Mouse (Mus musculus) layer of hippocampus, adult 8-10 months (tissue): ENCODE results near the gene Gnat3. TPM values are rescaled to one million over a fixed set of nuclear protein-coding genes. Genes with fewer than 3 reads are reported as not detected.
"Not testable (repeated sequence)": the region's sequence is repeated elsewhere in the genome, so short reads cannot be mapped to it uniquely, and the experiment has no call there.

Experiments used
- DNase-seq, 2 experiments: peaks; one replicate each; pipeline ENCODE4 v3.0.0; 2022; ENCODE audit warnings: low spot score in 2 of 2
- total RNA-seq, 4 experiments: library from RNA; stranded (reverse); gene quantifications; 2 replicates each; pipeline ENCODE4 v1.2.4; 2022

Gene Gnat3
- not detected for total RNA-seq

DNA sequence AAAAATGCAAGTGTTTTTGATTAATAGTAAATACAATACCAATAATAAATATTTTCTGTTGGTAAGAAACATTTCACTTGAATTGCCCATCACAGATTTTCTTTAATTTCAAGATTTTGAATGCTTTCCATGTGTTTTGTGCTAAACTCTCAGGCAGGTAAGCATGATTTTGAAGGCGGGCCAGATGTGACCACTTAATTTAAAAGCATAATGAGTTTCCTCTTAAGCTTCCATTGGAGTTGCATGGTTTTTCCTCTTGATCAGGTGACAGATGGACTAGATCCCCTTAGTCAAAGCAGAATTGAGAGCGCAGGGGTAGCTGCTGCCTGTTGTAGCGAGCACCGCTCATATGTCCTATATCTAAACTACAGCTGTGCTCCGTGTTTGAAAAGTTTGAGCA lies at the start of gene Gnat3:
Gene Gnat3 (plus strand): TSS at position 301 of the 400 bp plus-strand sequence.
- DNase-seq = no peak

DNA sequence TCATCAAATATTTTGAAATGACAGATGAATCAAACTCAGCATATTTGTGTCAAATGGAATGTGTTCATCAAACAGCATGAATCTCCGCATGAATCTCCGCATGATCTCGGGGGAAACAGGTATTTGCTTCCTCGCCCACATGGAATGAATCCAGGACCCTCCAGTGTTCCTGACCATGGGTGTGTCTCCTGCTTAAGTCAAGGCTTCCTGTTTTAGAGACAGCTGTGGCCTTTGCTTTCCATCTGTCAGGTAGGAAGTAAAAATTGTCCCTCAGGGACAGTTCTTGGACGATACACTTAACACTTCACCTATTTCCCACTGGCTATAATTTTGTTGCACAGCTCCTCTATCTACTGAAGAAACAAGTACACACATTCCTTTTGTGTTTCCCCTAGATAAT lies 43.4 kb upstream of the Gnat3 start:
- DNase-seq = no peak

DNA sequence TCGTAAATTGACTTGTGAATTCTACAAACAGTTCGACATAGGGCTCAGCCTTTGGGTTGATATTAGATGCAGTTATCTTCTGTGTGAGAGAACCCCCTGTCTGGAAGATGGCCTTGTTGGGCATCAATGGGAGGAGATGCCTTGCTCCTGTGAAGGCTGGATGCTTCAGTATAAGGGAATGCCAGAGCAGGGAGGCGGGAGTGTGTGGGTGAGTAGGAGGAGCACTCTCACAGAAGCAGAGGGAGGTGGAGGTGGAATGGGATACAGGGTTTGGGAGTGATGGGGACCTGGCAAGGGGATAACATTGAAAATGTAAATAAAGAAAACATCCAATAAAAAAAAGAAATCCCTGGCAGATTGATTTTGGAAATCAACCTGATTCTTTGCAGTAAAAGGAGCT lies 38.7 kb upstream of the Gnat3 start:
- no peak for DNase-seq

DNA sequence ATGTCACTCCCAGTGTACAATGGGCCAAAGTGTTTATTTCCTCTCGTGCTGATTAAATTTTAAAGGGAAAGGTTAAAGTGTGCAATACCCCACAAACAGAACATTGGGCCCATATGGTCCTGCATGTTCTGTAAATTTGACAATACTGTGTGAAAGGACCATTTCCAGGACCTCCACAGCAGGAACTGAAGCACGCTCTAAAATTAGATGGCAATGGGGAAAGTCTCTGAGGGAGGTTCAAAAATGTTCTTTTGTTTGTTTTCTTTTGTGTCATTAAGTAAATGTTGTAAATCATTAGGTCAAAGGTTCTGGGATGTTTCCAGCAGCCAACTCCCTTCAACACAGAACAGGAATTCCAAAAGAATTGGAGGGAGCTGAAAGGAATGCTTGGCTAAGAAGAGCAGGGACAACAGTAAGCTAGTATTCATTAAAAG lies 38.2 kb upstream of the Gnat3 start:
- DNase-seq = no peak

DNA sequence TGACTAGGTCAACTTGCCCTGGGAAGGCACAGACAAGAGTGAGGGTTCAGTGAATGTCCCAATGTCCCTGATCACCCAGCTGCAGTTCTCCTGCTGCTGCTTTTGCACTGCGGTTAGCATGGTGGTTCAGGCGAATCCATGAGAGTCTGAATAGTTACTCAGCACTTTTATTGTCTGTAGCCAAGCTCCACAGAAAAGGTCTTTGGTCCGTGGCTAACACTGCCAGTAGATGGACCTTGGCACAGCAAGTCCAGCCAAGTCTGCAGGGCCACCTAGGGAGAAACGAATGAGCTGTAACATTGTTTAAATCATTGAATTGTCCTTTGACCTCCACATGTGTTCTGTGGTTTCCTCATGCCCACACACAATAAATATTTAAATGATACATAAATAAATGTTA lies 33.9 kb upstream of the Gnat3 start:
- no peak for DNase-seq

DNA sequence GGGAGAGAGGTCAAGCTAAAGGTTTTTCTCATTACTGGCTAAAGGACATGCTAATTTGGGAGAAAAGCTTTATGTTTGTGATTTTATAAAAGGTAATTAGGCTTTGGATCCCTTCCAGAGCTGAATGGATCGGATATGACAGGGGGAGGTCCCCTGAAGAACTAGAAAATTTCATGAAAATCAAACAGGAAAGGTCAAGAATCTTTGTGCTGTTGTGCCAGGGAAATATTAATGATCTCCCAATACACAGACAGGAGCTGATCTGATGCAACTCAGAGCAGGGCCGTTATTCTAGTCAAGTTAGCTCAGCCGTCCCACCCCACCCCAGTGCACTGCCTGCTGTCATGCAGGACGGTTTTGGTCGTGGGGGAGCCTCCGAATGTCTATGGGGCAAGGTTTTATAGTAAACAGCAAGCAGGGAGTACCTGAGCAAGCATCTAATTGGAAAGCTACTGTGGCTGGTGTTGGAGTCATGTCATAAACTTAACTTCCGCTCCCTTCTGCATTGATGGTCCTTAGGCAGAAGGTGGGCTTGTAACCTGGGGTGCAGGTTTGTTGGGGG lies 33.3 kb upstream of the Gnat3 start:
- DNase-seq = no peak

DNA sequence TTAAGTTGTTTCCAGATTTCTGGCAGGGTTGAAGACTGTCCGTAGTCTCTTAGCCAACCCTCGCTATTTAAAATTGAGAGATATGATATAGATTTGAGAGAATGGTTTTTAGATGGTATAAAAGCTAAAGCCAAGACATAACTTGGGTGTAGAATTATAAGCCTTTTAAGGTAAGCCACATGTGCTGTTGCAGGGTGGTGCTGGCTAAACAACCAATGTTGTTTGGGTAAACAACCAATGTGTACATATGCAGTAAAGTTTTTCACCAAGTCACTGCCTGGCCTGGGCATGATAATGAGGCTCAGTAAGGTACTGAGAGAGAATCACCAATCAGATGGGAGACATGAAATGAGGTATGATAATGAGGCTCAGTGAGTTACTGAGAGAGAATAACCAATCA lies 30.8 kb upstream of the Gnat3 start:
- not testable (repeated sequence) for DNase-seq

DNA sequence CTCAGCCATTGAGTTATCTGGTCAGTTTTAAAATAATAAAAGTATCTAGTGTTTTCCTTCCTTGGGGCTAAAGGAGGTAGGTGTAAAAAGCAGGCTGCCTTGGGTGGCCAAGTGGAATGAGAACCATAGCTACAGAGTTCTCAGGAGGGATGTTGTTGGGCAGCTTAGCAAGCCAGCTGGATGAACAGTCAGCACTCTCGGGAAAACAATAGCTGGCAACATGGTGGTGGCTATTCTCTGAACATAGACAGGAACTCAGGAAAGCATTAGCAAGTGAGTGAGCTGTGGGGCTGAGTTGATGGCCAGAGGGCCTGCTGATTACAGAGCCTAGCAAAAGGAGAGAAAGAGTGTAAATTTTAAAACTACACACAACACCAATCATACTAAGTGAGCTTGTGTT lies 27.8 kb upstream of the Gnat3 start:
- DNase-seq = no peak

DNA sequence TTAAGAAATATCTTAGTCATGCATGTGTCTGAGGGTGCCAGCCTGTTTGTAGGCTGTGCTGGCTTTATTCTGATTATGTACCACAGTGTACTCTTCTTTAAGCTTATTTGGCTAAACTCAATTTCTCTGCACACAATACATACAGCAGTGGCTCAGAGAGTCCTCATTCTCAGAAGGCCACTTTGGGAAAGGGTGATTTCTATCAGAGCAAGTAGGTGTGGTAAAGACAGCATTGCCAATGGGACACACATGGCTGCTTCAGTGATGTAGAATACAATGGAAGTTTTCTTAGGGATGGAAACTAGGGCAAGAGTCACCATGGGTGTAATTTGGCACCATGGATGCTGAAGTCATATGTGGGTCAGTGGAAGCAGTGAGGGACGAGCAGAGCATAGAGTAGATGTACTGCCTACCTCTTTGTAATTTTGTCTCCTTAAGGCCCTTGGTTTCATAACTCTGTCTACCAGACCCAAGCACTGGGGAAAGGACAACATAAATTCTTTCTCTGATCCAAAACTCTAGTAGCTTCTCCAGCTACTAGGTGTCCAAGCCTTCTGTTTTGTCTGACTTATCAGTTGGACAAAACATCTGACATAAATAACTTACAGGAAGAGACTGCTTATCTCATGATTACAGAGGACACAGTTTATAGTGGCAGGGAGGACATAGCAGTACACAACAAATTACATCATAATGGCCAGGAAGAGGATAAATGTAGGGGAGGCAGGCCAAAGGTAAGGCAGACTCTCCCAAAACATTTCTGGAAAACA lies 24.0 kb upstream of the Gnat3 start:
- no peak for DNase-seq

DNA sequence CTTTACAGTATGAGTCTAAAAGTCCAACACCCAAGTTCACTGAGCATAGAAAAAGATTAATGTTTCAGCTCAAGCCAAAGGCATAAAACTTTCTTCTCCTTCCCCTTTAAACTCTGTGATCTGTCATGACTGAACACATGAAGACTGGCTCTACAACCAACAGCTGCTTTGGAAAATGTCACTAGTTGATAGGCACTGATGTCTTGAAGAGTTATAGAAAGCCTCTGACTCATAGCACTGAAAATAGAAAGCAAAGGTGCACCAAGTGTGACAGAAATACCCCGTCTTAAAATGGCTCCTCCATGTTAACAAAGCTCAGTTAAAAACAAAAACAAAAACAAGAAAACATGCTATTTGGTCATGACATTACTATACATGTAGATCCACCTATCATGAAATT lies 5.9 kb upstream of the Gnat3 start:
- no peak for DNase-seq

DNA sequence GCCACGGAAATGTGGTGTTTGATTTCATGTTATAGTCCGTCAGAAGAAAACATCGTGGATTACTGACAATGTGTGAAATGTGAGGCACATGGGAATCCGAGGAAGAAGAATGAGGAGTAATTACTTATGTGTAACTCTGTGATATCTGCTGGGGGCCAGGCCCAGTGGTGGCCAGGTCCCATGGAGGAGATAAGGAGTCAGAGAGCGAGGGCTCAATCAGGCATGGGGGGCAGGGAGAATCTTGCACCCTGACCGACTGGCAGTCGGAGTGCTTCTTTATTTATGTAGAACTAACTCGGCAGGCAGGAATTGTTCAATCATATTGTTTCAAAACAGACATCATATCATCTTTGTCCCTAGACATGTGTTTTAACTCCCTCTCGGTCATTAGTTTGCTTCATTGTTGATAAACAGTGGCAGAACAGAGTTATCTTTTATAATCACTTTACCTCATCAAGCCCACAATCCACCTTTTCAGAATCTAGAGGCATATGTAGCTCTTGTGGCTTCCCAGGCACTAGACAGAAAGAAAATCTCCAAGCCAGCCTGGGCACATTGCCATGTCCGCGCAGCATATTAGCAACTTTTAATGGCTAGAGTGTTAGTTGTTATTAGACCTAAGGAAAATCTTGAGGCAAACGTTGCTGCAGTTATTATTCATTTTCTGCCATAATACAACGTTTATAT lies 7.5 kb downstream of the Gnat3 start:
- no peak for DNase-seq

DNA sequence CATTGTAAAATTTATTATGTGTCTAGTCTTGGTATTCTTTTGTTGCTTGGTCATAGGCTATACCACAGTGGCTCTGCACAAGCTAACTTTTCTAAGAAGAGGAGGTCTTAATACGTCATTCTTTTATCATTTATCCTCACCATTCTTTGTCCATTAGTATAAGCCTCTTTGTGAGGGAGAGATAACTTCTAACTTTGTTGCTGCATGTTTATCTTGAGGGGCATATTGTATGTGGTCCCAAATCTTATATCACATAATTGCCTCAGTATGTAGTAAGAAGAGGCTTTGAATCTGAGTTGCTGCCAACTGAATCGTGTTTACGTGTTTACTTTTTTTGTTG lies 8.0 kb downstream of the Gnat3 start:
- no peak for DNase-seq

DNA sequence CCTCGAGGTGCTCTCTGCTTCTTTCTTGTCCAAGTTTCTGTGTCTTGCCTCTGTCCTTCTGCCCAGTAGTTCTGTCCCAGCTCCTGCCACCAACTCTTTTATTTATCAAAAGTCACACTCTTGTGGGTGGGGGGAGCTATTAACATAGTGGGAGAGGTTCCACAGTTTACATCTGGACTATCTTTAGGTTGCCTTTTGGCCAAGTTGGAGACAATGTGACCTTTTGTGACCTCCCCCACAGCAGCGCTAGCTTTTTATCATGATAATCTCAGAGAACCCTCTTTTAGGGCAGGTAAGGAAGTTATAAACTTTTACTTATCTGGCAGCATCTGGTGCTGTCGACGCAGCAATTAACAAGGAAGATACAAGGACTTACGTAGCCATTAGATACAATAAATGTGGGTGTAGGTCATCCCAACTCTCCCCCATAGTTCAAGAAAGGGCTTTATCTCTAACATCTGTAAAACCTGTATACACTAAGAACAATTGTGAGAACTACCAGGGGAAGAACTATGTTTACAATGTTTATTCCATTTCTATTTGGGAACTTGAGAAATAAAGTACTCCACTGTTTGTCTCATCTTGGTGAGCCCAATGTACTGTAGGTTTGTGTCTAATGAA lies 18.3 kb downstream of the Gnat3 start:
- DNase-seq = no peak

DNA sequence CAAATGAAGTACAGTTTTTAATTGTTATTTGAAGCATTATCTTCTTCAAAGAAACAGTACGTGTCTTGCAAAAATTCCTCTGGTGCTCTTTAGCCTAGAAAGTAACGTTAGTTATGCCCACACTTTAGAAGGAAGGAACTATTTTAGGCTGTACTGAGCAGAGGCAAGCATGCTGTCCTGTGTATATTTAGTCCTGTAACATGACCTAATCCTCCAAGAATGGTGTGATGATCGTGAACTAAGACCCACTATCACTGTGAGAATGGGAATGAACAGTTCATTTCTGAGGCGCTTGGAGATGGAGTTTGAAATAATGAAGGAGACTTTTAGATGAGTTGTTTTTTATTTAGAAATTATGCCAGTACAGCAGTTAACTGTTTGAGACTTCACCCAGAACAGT lies 20.4 kb downstream of the Gnat3 start:
- no peak for DNase-seq

DNA sequence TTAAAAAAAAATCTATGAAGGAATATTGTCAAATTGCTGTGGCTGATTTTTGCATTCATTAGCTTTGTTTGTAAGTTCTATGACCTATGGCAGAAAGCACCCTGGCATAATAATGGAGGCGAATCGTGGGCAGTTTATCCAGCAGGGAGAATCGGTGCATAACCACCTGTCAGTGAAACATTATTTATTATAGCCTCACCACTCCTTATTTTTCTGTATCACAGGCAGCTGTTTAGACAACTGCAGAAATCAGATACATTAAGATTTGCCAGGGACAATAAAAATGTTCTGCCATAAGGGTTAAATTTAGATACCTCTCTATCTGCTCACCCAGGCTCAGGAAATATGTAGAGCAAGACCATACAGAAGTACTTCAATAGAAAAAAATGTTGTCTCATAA lies 22.2 kb downstream of the Gnat3 start:
- no peak for DNase-seq

DNA sequence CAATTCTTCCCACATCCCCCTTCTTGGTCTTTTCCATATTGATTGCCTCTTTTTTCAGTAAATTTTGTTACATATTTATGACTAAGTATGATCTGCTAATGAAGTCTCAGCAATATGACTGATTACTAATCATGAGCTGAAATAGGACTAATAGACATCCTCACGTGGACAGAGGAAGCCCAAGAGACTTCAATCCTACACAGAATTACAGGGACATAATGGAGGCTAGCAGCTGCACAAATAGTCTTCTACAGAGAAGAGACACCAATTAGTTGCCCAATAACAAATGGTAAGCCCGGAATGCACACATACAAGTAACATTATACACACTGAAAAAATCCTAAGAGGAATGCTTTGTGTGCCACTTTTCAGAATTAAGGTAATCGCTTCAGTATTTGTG lies 24.3 kb downstream of the Gnat3 start:
- DNase-seq = no peak

DNA sequence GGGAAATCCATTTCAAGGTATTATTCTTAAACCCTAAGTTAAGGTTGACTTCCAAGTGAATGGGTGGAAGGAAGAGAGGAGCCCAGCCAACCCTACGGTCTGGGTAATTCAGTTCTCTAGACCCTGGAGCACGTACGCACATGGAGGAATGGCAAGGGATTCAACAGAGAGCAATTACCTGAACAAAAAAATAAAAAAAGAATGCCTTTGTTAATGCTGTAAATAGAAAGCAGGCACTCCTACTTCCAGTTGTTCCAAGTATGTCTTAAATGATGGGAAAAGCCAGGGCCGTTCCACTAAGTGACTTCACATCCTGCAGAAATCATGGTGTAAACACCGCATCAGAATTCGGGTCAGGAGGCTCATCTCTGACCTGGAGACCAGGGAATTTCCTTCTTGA lies 28.3 kb downstream of the Gnat3 start:
- no peak for DNase-seq

DNA sequence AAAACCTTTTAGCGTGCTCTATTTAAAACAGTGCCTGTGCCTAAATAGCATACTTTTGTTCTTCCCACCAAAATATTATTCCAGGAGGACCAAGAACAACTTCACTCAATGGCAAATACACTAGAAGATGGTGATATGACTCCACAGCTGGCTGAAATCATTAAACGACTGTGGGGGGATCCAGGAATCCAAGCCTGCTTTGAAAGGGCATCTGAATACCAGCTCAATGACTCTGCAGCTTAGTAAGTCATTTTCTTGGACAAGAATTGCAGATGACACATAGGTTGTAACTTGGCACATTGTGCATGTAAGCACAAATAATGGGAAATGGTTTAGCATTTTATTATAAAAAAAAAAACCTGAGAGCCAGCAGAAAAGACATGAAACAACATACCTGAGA lies 37.2 kb downstream of the Gnat3 start:
- no peak for DNase-seq

DNA sequence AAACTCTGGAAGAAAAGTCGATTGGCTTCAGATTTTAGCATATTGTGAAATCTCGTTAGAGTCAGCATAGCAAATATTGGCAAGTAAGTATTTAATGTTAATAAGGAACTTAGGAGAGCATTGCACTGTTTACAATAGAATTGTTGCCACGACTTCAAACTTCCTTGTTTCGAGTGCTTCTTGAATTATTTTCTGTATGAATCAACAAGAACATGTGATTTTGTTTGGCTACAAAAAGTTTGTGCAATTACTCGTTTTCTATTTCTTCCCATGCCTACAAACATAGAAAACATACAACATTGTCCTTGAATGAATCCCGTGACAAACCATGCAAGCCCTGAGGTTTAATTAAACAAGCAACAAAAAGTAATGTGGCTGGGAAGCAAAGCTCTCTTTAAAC lies 37.8 kb downstream of the Gnat3 start:
- no peak for DNase-seq

DNA sequence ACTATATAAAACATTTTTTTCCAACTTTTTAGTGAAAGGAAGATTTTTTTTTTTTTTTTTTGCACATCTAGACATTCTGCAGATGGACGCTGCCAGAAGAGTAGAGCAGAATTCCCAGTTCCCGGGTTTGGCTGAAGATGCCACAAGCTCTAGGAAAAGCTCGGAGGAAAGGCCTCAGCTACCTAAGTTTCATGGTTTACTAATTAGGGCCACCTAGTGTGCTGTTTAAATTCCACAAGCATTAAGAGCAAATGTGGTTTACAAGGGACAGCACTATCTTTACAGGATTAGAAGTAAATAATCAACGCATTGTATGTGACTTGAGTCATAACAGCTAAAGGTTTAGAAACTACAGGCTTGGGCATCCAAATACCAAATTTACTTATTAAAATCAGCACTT lies 39.3 kb downstream of the Gnat3 start:
- DNase-seq = no peak

DNA sequence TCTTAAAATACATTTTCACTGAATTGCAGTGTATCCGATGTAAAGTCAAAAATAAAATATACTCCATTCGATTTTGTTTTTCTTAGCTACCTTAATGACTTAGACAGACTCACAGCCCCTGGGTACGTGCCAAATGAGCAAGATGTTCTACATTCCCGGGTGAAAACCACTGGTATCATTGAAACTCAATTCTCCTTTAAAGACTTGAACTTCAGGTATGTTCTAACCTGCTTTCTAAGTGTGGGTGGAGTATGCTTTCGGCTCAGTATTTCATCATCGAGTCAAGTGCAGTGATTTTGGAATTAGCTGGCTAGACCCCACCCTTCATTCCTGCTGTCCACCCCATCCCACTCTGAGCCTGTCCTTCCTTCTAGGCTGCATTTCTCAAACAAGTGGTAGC lies 41.3 kb downstream of the Gnat3 start:
- DNase-seq = no peak

DNA sequence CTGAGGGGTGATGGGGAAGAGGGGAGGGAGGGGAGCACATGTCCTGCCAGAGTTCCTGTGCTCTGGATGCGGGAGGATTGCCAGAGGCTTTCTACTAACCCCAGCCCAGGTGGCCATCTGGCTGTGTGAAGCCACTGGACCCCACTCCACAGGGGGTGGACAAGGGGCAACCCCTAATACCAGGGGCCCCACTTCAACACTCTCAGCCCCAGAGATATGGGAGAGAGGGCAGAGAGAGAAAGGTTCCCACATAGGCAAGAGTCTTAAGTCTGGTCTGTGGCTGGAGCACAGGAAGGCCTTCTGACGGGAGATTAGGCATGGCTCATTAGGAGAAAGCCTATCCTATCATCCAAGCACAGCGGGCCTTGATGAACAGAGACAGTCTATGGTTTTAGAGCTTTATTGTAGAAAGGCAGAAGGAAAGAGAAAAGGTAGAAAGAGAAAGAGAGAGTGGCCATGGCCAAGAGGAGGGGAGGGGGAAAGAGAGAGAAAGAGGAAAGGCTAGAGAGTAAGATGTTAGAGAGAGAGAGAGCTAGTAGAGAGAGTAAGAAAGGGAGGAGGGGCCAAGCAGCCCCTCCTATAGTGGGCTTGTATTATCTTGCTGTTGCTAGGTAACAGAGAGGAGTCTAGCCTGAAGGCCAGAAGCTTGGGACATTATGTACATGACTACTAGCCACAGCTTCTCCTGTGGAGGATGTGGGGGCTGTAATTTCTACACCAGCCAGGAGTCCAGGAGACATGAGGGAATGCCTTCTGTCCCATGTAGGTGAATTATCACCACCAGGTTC lies 42.7 kb downstream of the Gnat3 start:
- DNase-seq = no peak
